Mouse (Mus musculus) thymus, adult 2 months (tissue): Measurements from ENCODE around the gene Sp140.

Experiments used
- CTCF ChIP-seq: fragments of 200-500 bp; IDR thresholded peaks from 2 replicates; pipeline ENCODE4 v1.5.1; 2012; ENCODE audit warnings: mild to moderate bottlenecking, control low read depth, low read length, moderate library complexity, borderline replicate concordance; ENCODE audit not compliant: control insufficient read depth, poor library complexity, insufficient read depth; ENCODE audit errors: extremely low read depth
- POLR2A ChIP-seq: fragments of 200-500 bp; IDR thresholded peaks from 2 replicates; pipeline ENCODE4 v1.6.1; 2012; ENCODE audit warnings: mild to moderate bottlenecking, low read length, control low read depth, moderate library complexity; ENCODE audit not compliant: control insufficient read depth, poor library complexity, insufficient read depth; ENCODE audit errors: extremely low read depth

- no peak for TF ChIP-seq CTCF
- TF ChIP-seq POLR2A = no peak
Observed at GRCm38 (mm10) chr1:85692281-85692680, 92.1 kb downstream of the Sp140 start.
